Mouse (Mus musculus): ENCODE results near the gene Vps52. TPM values are rescaled to one million over a fixed set of nuclear protein-coding genes. Genes with fewer than 3 reads are reported as not detected.

Gene Vps52
- polyA plus RNA-seq, 1 experiment from 2014 or later, result 35.3 TPM

DNA sequence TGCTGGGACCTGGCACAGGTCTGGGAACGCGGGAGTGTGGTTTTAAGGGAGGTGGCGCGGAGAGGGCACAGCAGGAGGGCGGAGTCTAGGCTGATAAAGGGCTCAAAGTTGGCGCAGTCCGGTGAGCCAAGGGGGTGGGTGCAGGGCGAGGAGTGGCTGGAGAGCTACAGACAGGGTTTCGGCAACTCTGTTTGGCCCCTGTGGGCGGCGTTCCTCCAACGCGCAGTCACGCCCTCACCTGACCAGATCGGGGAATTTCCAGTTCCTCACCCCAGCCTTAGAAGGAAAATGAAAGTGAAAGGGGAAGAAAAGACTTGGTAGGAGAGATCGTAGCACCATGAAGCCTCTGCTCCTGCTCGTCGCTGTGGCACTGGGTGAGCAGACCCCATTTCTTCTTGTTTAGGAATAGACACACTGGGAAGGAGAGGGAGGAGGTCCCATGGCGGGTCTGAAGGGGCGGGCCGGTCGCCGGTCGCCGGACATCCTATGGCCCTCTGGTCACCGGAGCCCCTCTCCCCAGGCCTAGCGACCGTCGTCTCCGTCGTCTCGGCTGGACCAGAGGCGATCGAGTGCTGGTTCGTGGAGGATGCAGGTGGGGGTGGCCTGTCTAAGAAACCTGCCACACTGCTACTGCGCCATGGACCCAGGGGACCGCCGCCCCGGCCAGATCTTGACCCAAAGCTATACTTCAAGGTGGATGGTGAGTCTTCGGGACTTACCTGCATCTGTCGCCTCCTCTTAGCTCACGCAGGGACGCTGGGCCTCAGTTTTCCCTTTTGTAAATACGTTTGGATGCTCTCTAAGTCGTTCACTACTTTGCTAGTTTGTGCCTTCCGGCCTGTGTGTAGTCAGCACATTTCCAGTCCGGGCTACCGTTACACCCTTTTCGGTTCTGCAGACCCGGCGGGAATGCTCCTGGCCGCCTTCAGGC, 36.0 kb upstream of the Vps52 start:
- Histone ChIP-seq H3K9me3 (ENCODE audit: control insufficient read depth, low read length) (no peaks in the 10 kb centered on the region), H3K27ac (ENCODE audit: low read depth) (peak overlapping the region; percentile 51; the same call in 1 of the 2 replicates), H3K9ac (ENCODE audit: low read length) (peak overlapping the region; percentile 59), H3K36me3 (ENCODE audit: control insufficient read depth, insufficient read depth, low read length) (peaks cover 18% of the 10 kb centered on the region), H3K4me1 (replicated peaks; ENCODE audit: control insufficient read depth, insufficient read depth, low read length) (peaks cover 27% of the 10 kb centered on the region), H3K4me2 (ENCODE audit: low read length) (peak overlapping the region; percentile 99), H3K4me3 (ENCODE audit: low read depth, low read length) (peak overlapping the region; percentile 67), H3K27me3 (replicated peaks; ENCODE audit: control insufficient read depth, insufficient read depth, low read length) (no peaks in the 10 kb centered on the region)
- DNase-seq (ENCODE audit: low spot score) (peak; percentile 69), ATAC-seq (replicated peaks; ENCODE audit: low FRiP score, low TSS enrichment, low read depth) (no peak)
- 1% methylated on average over 52 of the region's 52 CpGs for WGBS

DNA sequence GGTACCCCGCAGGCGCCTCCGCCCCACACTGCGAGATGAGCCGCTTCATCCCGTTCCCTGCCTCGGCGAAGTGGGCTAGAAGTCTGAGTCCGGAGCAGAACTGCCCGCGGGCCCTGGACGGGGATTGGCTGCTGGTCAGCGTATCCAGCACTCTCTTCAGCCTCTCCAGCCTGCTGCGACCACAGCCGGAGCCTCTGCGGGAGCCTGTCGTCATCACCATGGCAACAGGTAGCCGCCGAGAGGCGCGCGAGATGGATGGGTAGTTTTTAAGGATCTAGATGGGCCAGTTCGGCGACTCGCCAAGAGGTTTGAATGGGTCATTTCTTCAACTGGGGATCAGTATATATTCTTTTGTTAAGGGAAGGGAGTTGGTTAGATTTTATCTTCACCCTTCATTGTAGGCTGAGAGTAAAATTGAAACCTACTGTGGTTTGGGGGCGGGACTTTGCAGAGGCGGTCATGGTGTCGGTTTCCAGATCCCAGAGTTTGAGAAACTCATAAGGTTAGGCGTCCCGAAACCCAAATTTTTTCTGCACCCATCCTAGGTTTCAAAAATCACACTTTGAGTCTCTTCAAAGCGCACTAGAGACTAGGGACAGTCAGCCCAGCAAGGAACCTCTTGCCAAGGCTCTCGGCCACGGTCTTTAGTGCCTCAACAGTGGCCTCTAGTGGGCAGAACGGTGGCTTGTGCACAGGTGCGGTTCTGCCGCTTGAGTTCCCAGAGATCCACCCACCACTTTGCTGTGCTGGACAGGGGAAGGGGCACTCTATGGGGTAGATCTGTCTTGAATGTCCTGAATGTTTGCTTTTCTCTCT, 35.1 kb upstream of the Vps52 start:
- Histone ChIP-seq H3K9me3 (ENCODE audit: control insufficient read depth, low read length) (no peaks in the 10 kb centered on the region), H3K4me1 (replicated peaks; ENCODE audit: control insufficient read depth, insufficient read depth, low read length) (peaks cover 20% of the 10 kb centered on the region), H3K9ac (ENCODE audit: low read length) (peak overlapping the region; percentile 59), H3K27me3 (replicated peaks; ENCODE audit: control insufficient read depth, insufficient read depth, low read length) (no peaks in the 10 kb centered on the region), H3K4me2 (ENCODE audit: low read length) (peak overlapping the region; percentile 99), H3K4me3 (ENCODE audit: low read depth, low read length) (peak overlapping the region; percentile 67), H3K27ac (ENCODE audit: low read depth) (peak overlapping the region; percentile 51; the same call in 1 of the 2 replicates), H3K36me3 (ENCODE audit: control insufficient read depth, insufficient read depth, low read length) (peaks cover 12% of the 10 kb centered on the region)
- ATAC-seq (replicated peaks; ENCODE audit: low FRiP score, low TSS enrichment, low read depth), result peak; percentile 30; the same call in 1 of the 2 replicates
- under 1% methylated on average over 36 of the region's 36 CpGs for WGBS
- DNase-seq (ENCODE audit: low spot score), result peak; percentile 90

DNA sequence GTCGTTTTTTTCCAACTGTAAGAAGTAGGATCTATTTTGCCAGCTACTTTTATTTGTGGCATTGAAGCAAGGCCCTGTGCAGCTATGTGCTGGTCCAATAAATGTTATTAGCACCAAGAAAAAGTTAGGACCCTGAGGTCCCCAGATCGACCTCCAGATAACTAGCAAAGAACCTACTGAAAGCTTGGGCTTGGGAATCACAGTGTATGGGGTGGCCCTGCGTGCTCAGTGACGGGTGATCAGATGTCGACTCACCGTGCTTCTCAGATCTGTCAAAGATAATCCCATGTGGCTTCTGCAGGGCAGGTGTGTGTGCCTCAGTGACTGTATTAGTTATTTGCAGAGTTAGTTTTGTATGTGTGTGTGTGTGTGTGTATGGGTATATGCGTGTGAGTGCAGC, 34.3 kb upstream of the Vps52 start:
- H3K27me3 ChIP-seq (replicated peaks; ENCODE audit: control insufficient read depth, insufficient read depth, low read length), result no peaks in the 10 kb centered on the region
- peaks cover 12% of the 10 kb centered on the region for H3K36me3 ChIP-seq (ENCODE audit: control insufficient read depth, insufficient read depth, low read length)
- WGBS, result 84% methylated on average over 7 of the region's 7 CpGs
- H3K9me3 ChIP-seq (ENCODE audit: control insufficient read depth, low read length), result no peaks in the 10 kb centered on the region
- ATAC-seq (replicated peaks; ENCODE audit: low FRiP score, low TSS enrichment, low read depth) (no peak), DNase-seq (ENCODE audit: low spot score) (no peak)
- no peak overlapping the region for H3K4me2 ChIP-seq (ENCODE audit: low read length)
- peaks cover 20% of the 10 kb centered on the region for H3K4me1 ChIP-seq (replicated peaks; ENCODE audit: control insufficient read depth, insufficient read depth, low read length)
- H3K4me3 ChIP-seq (ENCODE audit: low read depth, low read length), result no peak overlapping the region
- no peak overlapping the region for H3K9ac ChIP-seq (ENCODE audit: low read length)
- no peak overlapping the region for H3K27ac ChIP-seq (ENCODE audit: low read depth)

DNA sequence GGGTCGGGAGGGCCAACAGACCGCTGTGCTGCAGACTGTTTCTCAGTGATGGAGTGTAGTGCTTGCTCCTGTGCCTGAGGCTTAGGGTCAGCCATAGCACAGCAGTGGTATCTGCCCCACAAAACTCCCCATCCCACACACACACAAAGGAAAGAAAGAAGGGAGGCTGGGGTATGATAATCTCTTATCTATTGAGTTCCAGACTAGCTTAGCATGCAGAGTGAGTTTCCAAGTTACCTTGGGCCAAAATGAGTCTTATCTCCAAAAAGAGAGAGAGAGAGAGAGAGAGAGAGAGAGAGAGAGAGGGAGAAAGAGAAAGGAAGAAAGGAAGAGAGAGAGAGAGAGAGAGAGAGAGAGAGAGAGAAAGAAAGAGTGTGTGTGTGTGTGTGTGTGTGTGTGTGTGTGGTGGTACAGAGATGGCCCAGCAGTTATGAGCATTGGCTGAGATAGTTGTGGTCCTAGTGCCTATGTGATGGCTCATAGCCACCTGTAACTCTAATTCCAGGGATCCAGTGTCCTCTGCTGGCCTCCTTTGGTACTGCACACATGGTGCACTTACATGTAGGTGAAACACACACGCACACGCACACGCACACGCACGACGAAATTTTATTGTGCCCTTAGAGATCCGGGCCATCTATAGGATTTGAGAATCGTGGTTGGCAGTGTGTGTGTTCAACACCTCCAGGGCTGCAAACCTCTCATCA, 30.9 kb upstream of the Vps52 start:
- H3K4me1 ChIP-seq (replicated peaks; ENCODE audit: control insufficient read depth, insufficient read depth, low read length), result peaks cover 15% of the 10 kb centered on the region
- WGBS, result 86% methylated on average over 10 of the region's 10 CpGs

DNA sequence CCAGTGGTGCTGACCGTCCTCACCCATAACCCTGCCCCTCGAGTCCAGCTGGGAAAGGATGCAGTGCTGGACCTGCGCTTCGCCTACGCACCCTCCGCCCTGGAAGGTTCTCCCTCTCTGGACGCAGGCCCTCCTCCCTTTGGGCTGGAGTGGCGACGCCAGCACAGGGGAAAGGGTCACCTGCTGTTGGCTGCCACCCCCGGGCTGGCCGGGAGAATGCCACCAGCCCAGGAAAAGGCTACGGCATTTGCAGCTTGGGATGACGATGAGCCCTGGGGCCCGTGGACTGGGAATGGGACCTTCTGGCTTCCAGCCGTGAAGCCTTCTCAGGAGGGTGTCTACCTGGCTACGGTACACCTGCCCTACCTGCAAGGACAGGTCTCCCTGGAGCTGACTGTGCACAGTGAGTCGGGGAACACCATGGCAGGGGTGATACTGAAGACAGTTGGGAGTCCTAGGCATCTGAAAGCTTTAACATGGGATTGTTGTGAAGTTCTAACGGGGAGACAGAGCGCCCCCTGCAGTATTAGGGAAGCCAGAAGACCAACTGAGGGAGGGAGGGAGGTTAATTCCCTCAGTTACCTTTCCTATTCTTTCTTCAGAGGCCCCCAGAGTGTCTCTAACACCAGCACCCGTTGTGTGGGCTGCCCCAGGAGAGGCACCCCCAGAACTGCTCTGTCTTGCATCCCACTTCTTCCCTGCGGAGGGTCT, 30.1 kb upstream of the Vps52 start:
- no peaks in the 10 kb centered on the region for H3K9me3 ChIP-seq (ENCODE audit: control insufficient read depth, low read length)
- DNase-seq (ENCODE audit: low spot score) (no peak), ATAC-seq (replicated peaks; ENCODE audit: low FRiP score, low TSS enrichment, low read depth) (no peak)
- H3K4me3 ChIP-seq (ENCODE audit: low read depth, low read length), result no peak overlapping the region
- H3K4me1 ChIP-seq (replicated peaks; ENCODE audit: control insufficient read depth, insufficient read depth, low read length), result peaks cover 14% of the 10 kb centered on the region
- 83% methylated on average over 21 of the region's 21 CpGs for WGBS
- H3K9ac ChIP-seq (ENCODE audit: low read length), result no peak overlapping the region
- peaks cover 8% of the 10 kb centered on the region; the same call in 1 of the 2 replicates for H3K36me3 ChIP-seq (ENCODE audit: control insufficient read depth, insufficient read depth, low read length)
- no peak overlapping the region for H3K27ac ChIP-seq (ENCODE audit: low read depth)
- H3K27me3 ChIP-seq (replicated peaks; ENCODE audit: control insufficient read depth, insufficient read depth, low read length), result no peaks in the 10 kb centered on the region
- H3K4me2 ChIP-seq (ENCODE audit: low read length), result no peak overlapping the region

More for the DNA sequence above, 30.9 kb upstream of the Vps52 start:
- H3K4me2 ChIP-seq (ENCODE audit: low read length), result no peak overlapping the region
- H3K27me3 ChIP-seq (replicated peaks; ENCODE audit: control insufficient read depth, insufficient read depth, low read length), result no peaks in the 10 kb centered on the region
- H3K9ac ChIP-seq (ENCODE audit: low read length), result no peak overlapping the region
- H3K36me3 ChIP-seq (ENCODE audit: control insufficient read depth, insufficient read depth, low read length), result peaks cover 8% of the 10 kb centered on the region; the same call in 1 of the 2 replicates
- H3K27ac ChIP-seq (ENCODE audit: low read depth), result no peak overlapping the region
- ATAC-seq (replicated peaks; ENCODE audit: low FRiP score, low TSS enrichment, low read depth) (no peak), DNase-seq (ENCODE audit: low spot score) (no peak)
- H3K4me3 ChIP-seq (ENCODE audit: low read depth, low read length), result no peak overlapping the region
- no peaks in the 10 kb centered on the region for H3K9me3 ChIP-seq (ENCODE audit: control insufficient read depth, low read length)

DNA sequence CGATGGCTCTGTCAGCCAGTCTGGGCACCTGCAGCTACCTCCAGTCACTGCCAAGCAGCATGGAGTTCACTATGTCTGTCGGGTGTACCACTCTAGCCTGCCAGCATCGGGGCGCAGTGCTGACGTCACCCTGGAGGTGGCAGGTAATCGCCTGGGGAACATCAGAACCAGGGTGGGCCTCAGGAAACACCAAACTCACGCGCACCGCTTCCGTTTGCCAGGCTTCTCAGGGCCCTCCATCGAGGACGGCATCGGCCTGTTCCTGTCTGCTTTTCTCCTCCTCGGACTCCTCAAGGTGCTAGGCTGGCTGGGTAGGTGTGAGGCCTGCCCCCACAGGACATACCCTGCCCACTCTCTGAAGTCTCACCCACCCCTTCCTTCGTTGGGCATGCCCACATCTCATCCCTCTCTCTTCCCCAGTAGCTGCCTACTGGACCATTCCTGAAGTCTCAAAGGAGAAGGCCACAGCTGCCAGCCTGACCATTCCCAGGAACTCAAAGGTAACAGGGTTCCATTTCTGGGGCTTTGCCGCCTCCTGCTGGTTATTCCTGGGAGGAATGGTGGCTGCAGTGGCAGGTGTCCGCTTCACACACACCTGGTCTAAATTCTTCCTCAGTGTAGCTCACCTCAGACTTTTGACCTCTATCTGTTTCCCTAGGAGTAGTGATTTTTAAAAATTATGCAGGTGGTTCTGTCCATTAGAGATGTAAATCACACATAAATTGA, 29.2 kb upstream of the Vps52 start:
- WGBS, result 74% methylated on average over 17 of the region's 17 CpGs
- H3K36me3 ChIP-seq (ENCODE audit: control insufficient read depth, insufficient read depth, low read length), result peaks cover 8% of the 10 kb centered on the region; the same call in 1 of the 2 replicates
- H3K9ac ChIP-seq (ENCODE audit: low read length), result no peak overlapping the region
- H3K27me3 ChIP-seq (replicated peaks; ENCODE audit: control insufficient read depth, insufficient read depth, low read length), result no peaks in the 10 kb centered on the region
- no peak overlapping the region for H3K27ac ChIP-seq (ENCODE audit: low read depth)
- no peak overlapping the region for H3K4me2 ChIP-seq (ENCODE audit: low read length)
- DNase-seq (ENCODE audit: low spot score) (no peak), ATAC-seq (replicated peaks; ENCODE audit: low FRiP score, low TSS enrichment, low read depth) (no peak)
- no peak overlapping the region for H3K4me3 ChIP-seq (ENCODE audit: low read depth, low read length)
- H3K4me1 ChIP-seq (replicated peaks; ENCODE audit: control insufficient read depth, insufficient read depth, low read length), result peaks cover 16% of the 10 kb centered on the region
- no peaks in the 10 kb centered on the region for H3K9me3 ChIP-seq (ENCODE audit: control insufficient read depth, low read length)

DNA sequence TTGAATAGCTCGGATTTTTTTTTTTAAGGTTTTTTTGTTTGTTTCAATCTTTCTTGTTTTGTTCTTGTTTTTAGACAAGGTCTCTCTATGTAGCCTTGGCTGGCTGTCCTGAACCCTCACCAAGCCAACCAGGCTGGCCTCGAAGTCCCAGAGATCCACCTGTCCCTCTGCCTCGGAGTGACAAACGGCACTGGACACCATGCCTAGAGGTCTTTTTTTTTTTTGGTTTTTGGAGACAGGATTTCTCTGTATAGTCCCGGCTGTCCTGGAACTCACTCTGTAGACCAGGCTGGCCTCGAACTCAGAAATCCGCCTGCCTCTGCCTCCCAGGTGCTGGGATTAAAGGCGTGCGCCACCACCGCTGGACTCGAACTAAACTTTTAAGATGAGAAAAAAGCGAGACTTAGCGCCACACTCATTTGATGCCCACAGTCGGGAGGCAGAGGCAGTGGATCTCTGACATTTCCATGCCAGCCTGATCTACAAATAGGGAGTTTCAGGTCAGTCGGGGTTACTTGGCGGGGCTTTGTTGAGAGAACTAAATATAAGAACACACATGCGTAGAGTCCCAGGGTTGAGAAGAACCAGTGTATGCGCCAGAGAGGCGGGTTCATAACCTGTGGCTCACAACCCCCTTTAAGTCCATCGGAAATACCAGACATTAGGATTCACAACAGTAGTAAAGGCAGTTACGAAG, 27.2 kb upstream of the Vps52 start:
- peak overlapping the region; percentile 95 for H3K4me3 ChIP-seq (ENCODE audit: low read depth, low read length)
- no peak overlapping the region for H3K27ac ChIP-seq (ENCODE audit: low read depth)
- H3K9me3 ChIP-seq (ENCODE audit: control insufficient read depth, low read length), result no peaks in the 10 kb centered on the region
- ATAC-seq (replicated peaks; ENCODE audit: low FRiP score, low TSS enrichment, low read depth), result no peak
- 62% methylated on average over 21 of the region's 21 CpGs for WGBS
- DNase-seq (ENCODE audit: low spot score), result no peak
- no peaks in the 10 kb centered on the region for H3K27me3 ChIP-seq (replicated peaks; ENCODE audit: control insufficient read depth, insufficient read depth, low read length)
- peaks cover 17% of the 10 kb centered on the region for H3K4me1 ChIP-seq (replicated peaks; ENCODE audit: control insufficient read depth, insufficient read depth, low read length)
- peaks cover 17% of the 10 kb centered on the region for H3K36me3 ChIP-seq (ENCODE audit: control insufficient read depth, insufficient read depth, low read length)
- peak overlapping the region; percentile 98 for H3K4me2 ChIP-seq (ENCODE audit: low read length)
- H3K9ac ChIP-seq (ENCODE audit: low read length), result peak overlapping the region; percentile 55

All from intestine, embryonic 14.5 days (tissue).